Mouse (Mus musculus) brain, embryonic 14.5 days (tissue): ENCODE data around the gene Cdk17.

Experiments used
- CTCF ChIP-seq: fragments of 200-500 bp; IDR thresholded peaks from 2 replicates; pipeline ENCODE4 v1.5.1; 2012; ENCODE audit warnings: inconsistent platforms, mild to moderate bottlenecking, moderate library complexity, borderline replicate concordance; ENCODE audit not compliant: insufficient read depth, insufficient read length; ENCODE audit errors: extremely low read depth
- POLR2A ChIP-seq: fragments of 200-500 bp; IDR thresholded peaks from 2 replicates; pipeline ENCODE4 v1.6.1; 2012; ENCODE audit warnings: mild to moderate bottlenecking, inconsistent platforms, borderline replicate concordance; ENCODE audit not compliant: poor library complexity, insufficient read depth, insufficient read length, severe bottlenecking; ENCODE audit errors: extremely low read depth

DNA sequence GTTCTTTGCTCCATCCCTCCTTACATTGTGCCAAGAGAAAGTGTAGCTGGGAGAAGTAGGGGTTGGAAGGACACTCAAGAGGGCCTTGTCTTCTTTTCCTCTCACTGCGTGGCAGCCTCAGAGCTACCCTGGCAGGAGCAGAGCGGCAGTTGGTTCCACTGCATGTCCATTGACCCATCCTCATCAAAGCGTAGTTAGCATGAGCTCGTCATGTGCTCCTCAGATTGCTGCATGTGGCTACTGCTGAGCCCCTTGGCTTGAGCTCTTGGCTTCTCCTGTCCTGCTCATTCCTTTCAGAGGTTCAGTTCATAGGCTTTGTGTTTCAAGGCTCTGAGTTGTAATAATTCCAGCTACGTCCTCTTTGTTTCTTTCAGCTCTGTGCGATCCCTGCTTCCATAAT lies 36.4 kb downstream of the Cdk17 start:
- TF ChIP-seq CTCF (no peak), POLR2A (no peak)
